Mouse (Mus musculus) B cell, adult (primary cell): ENCODE results near the gene C1qtnf1. TPM values are rescaled to one million over a fixed set of nuclear protein-coding genes. Genes with fewer than 3 reads are reported as not detected.

Source experiments
- total RNA-seq: library from RNA; stranded (reverse); gene quantifications from 4 replicates; pipeline ENCODE4 v1.2.4, GENCODE M21; 2023; ENCODE audit not compliant: inconsistent age

Gene C1qtnf1
- total RNA-seq: not detected in 4 replicates

DNA sequence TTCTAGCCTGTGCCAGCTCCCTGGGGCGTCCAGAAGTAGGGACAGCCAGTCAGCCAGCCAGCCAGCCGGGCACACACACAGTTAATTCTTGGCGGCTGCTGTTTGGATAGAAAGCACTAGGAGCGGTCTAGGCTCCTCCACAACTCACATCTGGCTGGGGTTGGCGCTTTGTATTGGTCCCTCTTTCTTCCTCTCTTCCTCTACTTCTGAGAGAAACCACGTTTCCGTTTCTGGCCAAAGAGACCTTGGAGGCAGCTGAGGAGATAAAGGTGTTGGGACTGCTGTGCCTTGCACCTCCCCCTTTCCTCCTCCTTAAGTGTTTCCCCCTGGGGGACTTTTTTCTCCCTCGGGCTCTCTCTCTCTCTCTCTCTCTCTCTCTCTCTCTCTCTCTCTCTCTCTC is at the start of gene C1qtnf1:
C1qtnf1 (plus strand) TSS at position 218 of the 400 bp plus-strand sequence.

DNA sequence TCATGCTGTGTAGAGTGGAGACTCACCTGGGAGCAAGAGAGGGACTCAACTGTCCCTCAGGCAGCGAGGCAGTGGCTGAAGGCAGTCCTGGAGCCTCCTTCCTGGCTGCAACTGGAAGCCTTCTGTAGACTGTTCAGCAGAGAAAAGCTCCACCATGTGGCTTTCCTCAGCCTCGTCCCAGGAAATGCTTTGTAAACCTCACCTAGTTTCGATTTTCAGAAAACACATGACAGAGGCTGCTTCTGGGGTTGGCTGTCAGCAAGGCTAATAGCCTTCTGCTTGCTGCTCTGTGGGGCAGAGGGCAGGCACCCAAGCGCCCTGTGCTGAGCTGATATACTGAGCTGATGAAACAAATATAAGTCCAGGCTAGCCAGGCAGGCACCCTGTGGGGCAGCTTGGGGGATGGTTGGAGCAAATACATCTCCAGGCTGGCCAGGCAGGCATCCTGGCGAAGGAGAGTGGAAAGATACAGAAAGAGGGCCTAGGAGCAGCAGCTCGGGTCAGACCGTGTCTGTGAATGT is 26.2 kb upstream of the C1qtnf1 start, which contains the start of gene Lgals3bp:
Lgals3bp (minus strand) TSS at position 333 of the 521 bp plus-strand sequence.

DNA sequence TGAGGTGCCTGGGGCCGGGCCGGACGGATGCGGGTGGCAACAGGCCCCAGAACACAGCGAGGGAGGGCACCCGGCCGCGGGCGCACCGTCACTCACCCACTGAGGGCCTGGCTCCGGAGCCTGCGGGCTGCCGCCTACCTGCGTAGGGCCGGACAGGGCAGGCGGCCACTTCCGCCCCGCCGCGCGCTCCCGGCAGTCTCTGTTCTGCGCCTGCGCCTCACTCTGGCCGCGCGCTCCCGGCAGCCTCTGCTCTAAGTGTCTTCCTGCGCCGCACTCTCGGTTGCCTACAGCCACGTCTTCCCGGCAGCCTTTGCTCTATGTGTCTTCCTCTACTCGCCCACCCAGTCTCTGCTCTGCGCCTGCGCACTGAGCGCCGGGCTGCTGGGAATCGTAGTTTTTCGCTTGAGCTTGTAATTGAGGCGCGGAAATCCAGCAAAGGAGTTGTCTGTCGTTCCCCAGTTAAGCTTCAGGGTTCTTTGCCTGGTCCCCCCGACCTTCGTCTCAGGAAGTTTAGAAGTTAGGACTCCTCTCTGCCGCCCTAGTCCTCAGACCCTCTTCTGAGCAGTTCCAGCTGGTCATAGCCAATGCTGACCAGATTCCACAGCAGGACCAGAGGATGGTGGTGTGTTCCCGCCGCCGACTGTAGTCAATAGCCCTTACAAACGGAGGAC is 9.0 kb upstream of the C1qtnf1 start, which contains the start of gene Cant1:
Cant1 (minus strand) TSS at position 253 of the 671 bp plus-strand sequence.

DNA sequence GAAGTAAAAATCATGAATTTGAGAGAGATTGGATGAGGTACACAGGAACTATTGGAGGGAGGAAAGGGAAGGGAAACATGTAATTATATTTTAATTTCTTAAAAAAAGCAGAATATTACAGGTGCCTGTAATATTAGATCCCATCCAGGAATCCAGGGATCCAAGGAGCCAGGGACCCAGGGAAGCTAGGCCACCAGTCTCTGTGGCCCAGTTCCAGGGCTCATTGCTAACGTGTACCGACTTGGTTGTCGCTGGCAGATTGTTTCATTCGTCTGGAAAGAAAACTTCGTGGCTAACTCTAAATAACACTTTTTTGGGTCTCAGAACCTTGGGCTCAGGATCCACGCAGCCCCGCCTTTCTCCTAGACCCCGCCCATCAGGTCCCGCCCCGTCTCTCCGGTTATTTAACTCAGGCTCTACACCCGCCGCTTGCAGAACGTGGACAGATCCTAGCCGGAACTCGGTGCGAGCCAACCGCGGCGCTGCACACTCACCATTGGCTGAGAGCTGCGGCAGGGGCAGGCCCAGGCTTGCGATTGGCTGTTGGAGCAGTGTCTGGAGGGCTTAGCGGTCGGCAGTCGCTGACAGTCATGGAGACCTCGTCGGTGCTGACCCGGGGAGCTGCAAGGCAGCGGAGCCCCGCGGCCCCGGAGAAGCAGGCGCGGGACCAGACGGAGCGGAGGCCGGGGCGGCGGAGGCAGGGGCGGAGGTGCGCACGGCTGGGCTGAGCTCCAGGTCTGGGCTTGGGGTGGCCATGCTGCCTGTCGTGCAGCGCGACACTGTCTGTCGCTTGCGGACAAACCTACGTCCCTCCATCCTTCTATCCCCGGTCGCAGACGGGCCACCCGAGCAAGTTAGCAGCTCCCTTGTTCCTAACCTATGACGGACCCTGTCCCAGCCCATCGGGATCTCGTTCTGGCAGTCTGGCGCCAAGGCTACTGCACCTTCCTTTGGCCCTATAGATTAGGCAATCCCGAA is 48.7 kb downstream of the C1qtnf1 start, which contains the start of gene Engase:
Engase (plus strand) TSS at position 434 of the 978 bp plus-strand sequence.

Other genes starting within 250 kb of the C1qtnf1 start
- gene Cyth1, start 179.6 kb upstream of the C1qtnf1 start, total RNA-seq: 242 to 279 TPM (median 261 TPM) in 4 replicates
- gene Usp36, start 138.0 kb upstream of the C1qtnf1 start, total RNA-seq: 50.4 to 58.2 TPM (median 54.8 TPM) in 4 replicates
- gene Cep295nl, start 85.7 kb upstream of the C1qtnf1 start, total RNA-seq: 0.27 to 0.58 TPM in 2 of 4 replicates, not detected in the others
- gene Timp2, start 72.5 kb upstream of the C1qtnf1 start, total RNA-seq: 2.0 to 4.6 TPM (median 3.7 TPM) in 4 replicates
- gene Lgals3bp, start 26.1 kb upstream of the C1qtnf1 start, total RNA-seq: 15.0 to 25.1 TPM (median 17.9 TPM) in 4 replicates
- 42.5 to 45.8 TPM (median 43.3 TPM) in 4 replicates for gene Cant1, start 9.1 kb upstream of the C1qtnf1 start, total RNA-seq
- gene Engase, start 48.6 kb downstream of the C1qtnf1 start, total RNA-seq: 5.1 to 8.3 TPM (median 6.2 TPM) in 4 replicates